Mouse (Mus musculus): ENCODE results near the gene Bsph1.
"Not testable (repeated sequence)": the region's sequence is repeated elsewhere in the genome, so short reads cannot be mapped to it uniquely, and the experiment has no call there.

Gene Bsph1

GRCm38 (mm10) chr7:13450541-13450940 is at the start of gene Bsph1:
Gene Bsph1, plus strand, starts transcription at chr7:13450841.
- DNase-seq = not testable (repeated sequence)

GRCm38 (mm10) chr7:13511539-13511938 is 60.9 kb downstream of the Bsph1 start:
- peak; percentile 13 to 47 for DNase-seq

Measured in kidney, adult 8-10 months (tissue).